Mouse (Mus musculus) liver, adult 2 months (tissue): ENCODE measurements around the gene Tcf20.

ENCODE experiments used
- CTCF ChIP-seq: fragments of 200-500 bp; IDR thresholded peaks from 2 replicates; pipeline ENCODE4 v1.5.1; 2011; ENCODE audit warnings: low read depth, low read length, control low read depth
- POLR2A ChIP-seq: fragments of 200-500 bp; IDR thresholded peaks from 2 replicates; pipeline ENCODE4 v1.6.1; 2011; ENCODE audit warnings: low read length, control low read depth; ENCODE audit not compliant: insufficient read depth; ENCODE audit errors: extremely low read depth

- TF ChIP-seq CTCF (no peak), POLR2A (no peak)
These were observed 23.3 kb downstream of the Tcf20 start for GRCm38 (mm10) chr15:82964266-82964825.
